Mouse (Mus musculus) urinary bladder, postnatal 4 days (tissue): Measurements from ENCODE around the gene Kif17.

Experiments used
- DNase-seq, 2 experiments: peaks; one replicate each; pipeline ENCODE4 v3.0.0; 2021 to 2022; ENCODE audit warnings: low spot score in 2 of 2

Kif17 gene

GRCm38 (mm10) chr4:138250088-138250960 is at the start of gene Kif17, which contains the start of gene Sh2d5:
Kif17 (plus strand) TSS chr4:138250435.
Sh2d5 (plus strand) TSS chr4:138250403.
- DNase-seq, result peak in 1 of 2 experiments; percentile 44

GRCm38 (mm10) chr4:138200769-138201168 is 49.5 kb upstream of the Kif17 start:
- no peak for DNase-seq

GRCm38 (mm10) chr4:138201696-138202095 is 48.5 kb upstream of the Kif17 start:
- no peak for DNase-seq

- DNase-seq, result no peak
Observed at GRCm38 (mm10) chr4:138210116-138210515, 40.1 kb upstream of the Kif17 start.

- no peak for DNase-seq
Observed at GRCm38 (mm10) chr4:138213861-138214260, 36.4 kb upstream of the Kif17 start.

GRCm38 (mm10) chr4:138215671-138216199 is 34.5 kb upstream of the Kif17 start:
- no peak for DNase-seq

GRCm38 (mm10) chr4:138216200-138216890 is 33.9 kb upstream of the Kif17 start, which contains the start of gene Hp1bp3:
Hp1bp3 (plus strand) TSS chr4:138216296.
- DNase-seq, result peak; percentile 67 to 78

- peak; percentile 98 for DNase-seq
Observed at GRCm38 (mm10) chr4:138216891-138217392, 33.3 kb upstream of the Kif17 start.

GRCm38 (mm10) chr4:138217441-138217840 is 32.8 kb upstream of the Kif17 start:
- DNase-seq, result no peak

GRCm38 (mm10) chr4:138217951-138218685 is 32.1 kb upstream of the Kif17 start:
- DNase-seq, result no peak

- no peak for DNase-seq
Observed at GRCm38 (mm10) chr4:138219331-138219730, 30.9 kb upstream of the Kif17 start.

- DNase-seq, result no peak
Observed at GRCm38 (mm10) chr4:138220761-138221160, 29.5 kb upstream of the Kif17 start.

GRCm38 (mm10) chr4:138221406-138221805 is 28.8 kb upstream of the Kif17 start:
- DNase-seq, result no peak

- DNase-seq, result no peak
Observed at GRCm38 (mm10) chr4:138222396-138222795, 27.8 kb upstream of the Kif17 start.

GRCm38 (mm10) chr4:138223623-138224022 is 26.6 kb upstream of the Kif17 start:
- DNase-seq, result no peak

- DNase-seq, result no peak
Observed at GRCm38 (mm10) chr4:138246756-138247665, 3.2 kb upstream of the Kif17 start.

- no peak for DNase-seq
Observed at GRCm38 (mm10) chr4:138251819-138252218, 1.6 kb downstream of the Kif17 start.

GRCm38 (mm10) chr4:138252231-138252630 is 2.0 kb downstream of the Kif17 start:
- DNase-seq, result no peak

GRCm38 (mm10) chr4:138257116-138257687 is 7.0 kb downstream of the Kif17 start:
- DNase-seq, result no peak

GRCm38 (mm10) chr4:138258663-138259062 is 8.4 kb downstream of the Kif17 start:
- DNase-seq, result no peak
